Mouse (Mus musculus) spleen, embryonic (tissue): ENCODE results near the gene Olfr1537.

Source experiments
- CTCF ChIA-PET: fragments of 350-600 bp; sonication (Branson Sonifier 250); formaldehyde crosslinking; loops from one replicate; lab custom pipeline; 2022; lab: Charles Lee

Gene Olfr1537

GRCm38 (mm10) chr9:39249894-39250293 lies at the start of gene Olfr1537:
Olfr1537 (minus strand) TSS chr9:39249994.
- CTCF ChIA-PET: no interaction called here

GRCm38 (mm10) chr9:39287136-39287535 lies 37.3 kb upstream of the Olfr1537 start:
- CTCF ChIA-PET: no interaction called here

GRCm38 (mm10) chr9:39276718-39277117 lies 26.9 kb upstream of the Olfr1537 start, which contains the start of gene Olfr945:
Olfr945 (minus strand) TSS chr9:39276818.
- CTCF ChIA-PET: no interaction called here

- CTCF ChIA-PET: no interaction called here
These were observed 48.2 kb downstream of the Olfr1537 start, which contains the start of gene Olfr944 for GRCm38 (mm10) chr9:39201620-39202019. Olfr944 (plus strand) TSS chr9:39201920.
